Comparison of ENCODE assay signal across 13 mouse cellular contexts in the genomic region with DNA sequence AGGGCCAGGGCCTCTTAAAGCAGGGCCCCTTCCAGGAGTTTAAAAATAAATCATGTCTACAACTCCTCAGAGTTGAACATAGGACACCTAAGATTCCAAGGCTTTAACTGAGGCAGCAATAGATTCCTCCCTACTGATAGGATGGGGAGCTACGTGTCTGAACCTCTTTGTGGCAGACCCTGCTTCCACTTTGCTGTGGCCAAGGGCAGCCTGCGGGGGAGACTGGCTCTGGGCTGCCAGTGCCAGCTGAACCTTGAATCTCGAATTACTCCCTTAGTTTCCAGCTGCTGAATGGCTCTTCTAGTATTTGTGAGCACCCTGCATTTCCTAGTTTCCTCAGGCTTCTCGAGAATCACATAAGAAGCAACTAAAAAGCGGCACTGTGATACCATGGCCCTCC.
"Had no signal": no experiment of that assay in that cellular context is flagged by ENCODE, and none has a peak within 500 bp of the region (broad histone marks: within the 10 kb centered on the region; RNA-seq: fewer than 3 reads in every experiment).

No protein-coding gene starts in this region.

- H3K4me1 ChIP-seq: intestine, embryonic 15.5 days; liver, embryonic 12.5 days had no signal

- DNase-seq: lung, embryonic 14.5 days; lung, postnatal 10 days; right cerebral cortex, postnatal 14 days; thymus, adult 2 months; thymus, postnatal 25 days had no signal

- H3K4me3 ChIP-seq: intestine, embryonic 15.5 days; limb, embryonic 15.5 days; liver, embryonic 12.5 days; midbrain, embryonic 12.5 days; neural tube, embryonic 13.5 days; stomach, embryonic 15.5 days had no signal

- H3K27ac ChIP-seq: hindbrain, embryonic 14.5 days; intestine, embryonic 15.5 days; limb, embryonic 15.5 days; liver, embryonic 12.5 days; midbrain, embryonic 12.5 days; neural tube, embryonic 13.5 days; stomach, embryonic 15.5 days had no signal

- H3K9me3 ChIP-seq: intestine, embryonic 15.5 days; limb, embryonic 15.5 days; liver, embryonic 12.5 days; midbrain, embryonic 12.5 days; neural tube, embryonic 13.5 days; stomach, embryonic 15.5 days had no signal

- H3K4me2 ChIP-seq: hindbrain, embryonic 14.5 days; intestine, embryonic 15.5 days; limb, embryonic 15.5 days; liver, embryonic 12.5 days; lung, embryonic 14.5 days; midbrain, embryonic 12.5 days; neural tube, embryonic 13.5 days; stomach, embryonic 15.5 days had no signal

- H3K36me3 ChIP-seq: intestine, embryonic 15.5 days; limb, embryonic 15.5 days; liver, embryonic 12.5 days; midbrain, embryonic 12.5 days; neural tube, embryonic 13.5 days; stomach, embryonic 15.5 days had no signal

- H3K9ac ChIP-seq: hindbrain, embryonic 14.5 days; intestine, embryonic 15.5 days; limb, embryonic 15.5 days; liver, embryonic 12.5 days; lung, embryonic 14.5 days; midbrain, embryonic 12.5 days; neural tube, embryonic 13.5 days; stomach, embryonic 15.5 days had no signal

- ATAC-seq: intestine, embryonic 15.5 days; liver, embryonic 12.5 days; midbrain, embryonic 16.5 days had no signal

- H3K27me3 ChIP-seq: intestine, embryonic 15.5 days; limb, embryonic 15.5 days; liver, embryonic 12.5 days; midbrain, embryonic 12.5 days; neural tube, embryonic 13.5 days; stomach, embryonic 15.5 days had no signal
